In genomic region chr9:30552721-30553120, GRCm38 (mm10) we compare ENCODE assay signal across 22 mouse cellular contexts.
A peak's percentile ranks its signal among the peaks of the same experiment; 100 is the strongest.
DNase-seq lines count a peak whose midpoint lies in the region; ATAC-seq lines count a peak whose summit lies in the region.
"Had no signal": no experiment of that assay in that cellular context is flagged by ENCODE, and none has a peak within 500 bp of the region (broad histone marks: within the 10 kb centered on the region; RNA-seq: fewer than 3 reads in every experiment).

No protein-coding gene starts in this region.

- peak; percentile 29 for DNase-seq in lung, postnatal 10 days
- no peak for DNase-seq in lung, postnatal 4 days
- DNase-seq in gastrocnemius, adult 8-10 months (ENCODE audit: low spot score in 2 of 2): peak; percentile 36 to 38
- DNase-seq in heart, adult 9 months (ENCODE audit: low spot score in 2 of 2): peak; percentile 62 to 74
- peak; percentile 13 for DNase-seq in heart, postnatal 4 days
- DNase-seq in right cerebral cortex, postnatal 14 days: no peak
- DNase-seq: adrenal gland, postnatal 14 days; cerebellum, adult 11-12 months; cerebellum, adult 9-11 months; embryo, embryonic 11 days; kidney, adult 11 months; kidney, postnatal 14 days; left cerebral cortex, postnatal 4 days; right cerebral cortex, postnatal 4 days; thymus, adult 2 months; thymus, postnatal 36 days had no signal

- no peak for ATAC-seq in megakaryocyte progenitor cell, adult 5-6 weeks (replicated peaks; ENCODE audit: poor library complexity)
- ATAC-seq: CD4-positive, CD25-positive, alpha-beta regulatory T cell, adult 4 months; forebrain, embryonic 14.5 days; inflammation-experienced regulatory T-cells, adult 6 months; liver, embryonic 12.5 days; midbrain, embryonic 15.5 days had no signal

Comparison
In these comparisons a context has a peak if more than half of its experiments do, and no peak if none do; other contexts are left out.
1. DNase-seq: peak in lung, postnatal 10 days (single experiment), gastrocnemius, adult 8-10 months (2 of 2), heart, adult 9 months (2 of 2) and heart, postnatal 4 days (single experiment); none in lung, postnatal 4 days (0 of 2) and right cerebral cortex, postnatal 14 days (single experiment).